Mouse (Mus musculus) kidney, adult 11 months (tissue): ENCODE data around the gene Rasgrp2.
A peak's percentile ranks its signal among the peaks of the same experiment; 100 is the strongest.

Experiments
- DNase-seq: peaks from one replicate; pipeline ENCODE4 v3.0.0; 2022

Rasgrp2 gene

DNA sequence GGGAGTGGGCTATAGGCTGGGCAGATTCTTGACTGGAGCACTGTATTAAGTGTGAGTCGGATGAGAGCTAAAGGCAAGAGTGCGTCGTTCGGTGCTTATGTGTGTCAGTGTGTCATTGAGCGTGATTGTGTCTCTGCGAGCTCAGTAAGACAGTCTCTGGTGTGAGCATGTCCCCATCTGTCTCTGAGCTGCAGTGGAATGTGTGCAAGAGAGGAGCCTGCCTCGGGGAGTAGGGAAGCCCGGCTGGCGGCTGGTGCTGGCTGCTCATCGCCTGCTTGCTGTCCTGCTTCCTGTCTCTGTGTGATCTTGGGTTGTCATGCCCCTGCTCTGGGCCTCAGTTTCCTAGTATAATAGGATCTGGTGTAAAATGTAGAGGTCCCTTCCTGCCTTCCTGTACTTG, 43.9 kb downstream of the Rasgrp2 start:
- no peak for DNase-seq

DNA sequence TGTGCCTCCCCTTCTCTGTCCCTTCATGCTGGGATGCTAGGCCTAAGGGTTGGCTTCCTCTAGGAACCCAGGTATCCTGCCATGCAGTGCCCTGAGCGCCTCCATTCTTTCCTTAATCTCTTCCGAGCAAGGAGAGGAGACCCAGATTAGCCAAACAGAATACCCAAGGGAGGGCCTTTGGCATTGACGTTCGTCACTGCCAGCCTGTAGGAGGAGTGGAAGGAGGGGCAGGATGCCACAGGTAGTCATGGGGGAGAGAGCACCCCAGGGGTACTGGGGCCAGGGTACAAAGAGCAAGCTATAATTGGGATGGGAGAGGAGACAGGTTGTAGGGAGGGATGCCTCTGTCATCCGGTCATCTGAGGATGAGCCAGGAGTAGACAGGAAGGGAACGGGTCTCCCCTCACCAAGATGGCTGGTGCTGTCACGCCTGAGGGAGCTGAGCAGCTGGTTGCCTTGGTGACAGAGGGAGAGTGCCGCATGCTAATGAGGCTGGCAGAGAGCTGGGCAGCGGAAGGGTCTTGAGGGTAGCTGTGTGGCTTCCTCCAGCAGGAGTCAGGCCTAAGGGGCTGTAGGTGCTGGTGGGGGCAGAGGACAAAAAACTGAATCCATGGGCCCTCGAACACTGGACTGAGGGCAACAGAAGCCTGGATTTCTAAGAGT, 46.8 kb downstream of the Rasgrp2 start:
- DNase-seq: no peak

DNA sequence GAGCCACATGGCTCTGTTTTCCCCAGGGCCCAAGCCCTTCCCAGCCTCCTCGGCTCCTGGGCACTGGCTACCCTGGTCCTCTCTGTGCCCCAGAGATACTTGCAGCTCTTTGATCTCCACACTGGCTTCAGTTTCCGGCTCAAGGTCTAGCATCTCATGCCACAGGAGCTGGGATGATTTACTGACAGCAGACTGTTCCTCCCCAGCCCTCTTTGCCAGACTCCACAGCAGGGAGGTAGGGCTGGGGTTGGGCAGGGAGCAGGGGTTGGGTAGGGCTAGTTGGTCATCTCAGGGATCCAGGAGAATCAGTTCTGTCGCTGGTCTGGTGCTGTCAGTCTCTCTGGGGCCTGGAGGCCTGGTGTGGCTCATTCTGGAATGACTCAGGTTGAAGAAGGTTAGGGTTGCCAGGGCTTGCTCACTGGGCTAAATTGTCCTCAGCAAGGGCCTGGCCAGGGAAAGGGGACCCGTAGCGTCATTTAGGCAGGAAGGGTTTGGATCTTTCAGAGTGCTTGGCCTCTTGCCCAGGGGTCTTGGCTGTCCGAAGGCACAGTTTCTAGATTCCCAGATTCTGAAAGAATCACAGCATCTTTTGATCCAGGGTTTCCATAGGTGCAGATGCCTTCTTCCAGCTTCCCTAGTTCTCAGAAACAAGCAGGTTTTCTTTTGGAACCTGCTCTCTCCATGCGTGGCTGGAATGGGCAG, 47.7 kb downstream of the Rasgrp2 start:
- no peak for DNase-seq

DNA sequence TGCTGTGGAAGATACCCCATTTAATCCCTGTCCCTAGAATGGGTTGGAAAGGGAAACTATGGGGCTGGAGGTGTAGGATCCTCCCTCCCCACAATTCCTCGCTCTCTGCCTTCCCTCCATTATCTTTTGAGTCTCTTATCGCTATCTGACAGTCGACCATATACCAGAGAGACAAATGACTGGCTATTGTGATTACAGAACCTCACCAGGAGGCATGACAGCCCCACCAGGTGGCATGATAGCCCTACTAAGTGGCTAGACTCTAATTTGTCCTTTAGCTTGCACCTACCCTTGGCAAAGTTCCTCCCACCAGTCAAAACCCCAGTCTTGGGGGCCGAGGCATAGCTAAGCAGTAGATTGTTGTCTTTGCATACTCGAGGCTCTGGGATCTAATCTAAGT, 49.6 kb downstream of the Rasgrp2 start:
- DNase-seq: no peak

DNA sequence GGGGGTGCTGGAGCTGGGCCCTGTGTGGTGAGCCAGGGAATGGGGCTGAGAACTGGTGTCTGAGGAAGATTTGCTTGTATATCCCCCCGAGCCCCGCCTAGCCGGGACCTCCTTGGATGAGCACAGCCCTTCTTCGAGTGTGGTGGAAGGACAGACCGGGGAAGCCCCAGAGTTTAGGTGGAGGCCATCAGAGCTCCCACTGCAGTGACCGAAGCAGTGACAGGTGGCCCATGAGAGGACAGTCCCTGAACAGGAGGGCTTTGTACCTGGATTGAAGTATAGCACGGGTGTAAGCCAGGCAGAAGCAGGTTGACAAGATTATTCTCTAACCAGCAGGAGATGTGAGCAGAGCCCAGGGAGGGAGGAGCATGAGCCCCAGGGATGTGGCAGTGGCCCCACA, 50.7 kb downstream of the Rasgrp2 start:
- DNase-seq: no peak

DNA sequence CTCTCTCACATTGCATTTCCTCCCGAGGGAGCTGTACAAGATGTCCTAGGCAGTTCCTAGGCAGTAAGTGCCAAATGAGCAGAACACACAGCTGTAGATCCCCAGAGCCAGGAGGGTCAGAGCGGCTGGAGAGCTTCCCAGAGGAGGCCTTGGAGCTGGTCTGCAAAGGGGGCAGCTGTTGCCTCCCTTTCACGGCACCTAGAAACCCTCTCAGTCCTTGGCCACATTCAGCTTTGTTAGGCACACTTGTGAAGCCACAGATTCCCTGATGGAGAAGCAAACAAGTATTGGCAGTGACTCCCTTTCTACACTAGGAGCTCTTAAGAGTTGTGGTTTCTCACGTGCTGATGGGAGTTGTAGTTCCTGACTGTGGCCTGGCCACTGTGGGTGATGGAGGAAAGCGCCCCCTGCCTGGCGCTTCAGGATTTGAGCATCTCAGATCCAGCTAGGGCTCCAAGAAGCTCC, 52.9 kb downstream of the Rasgrp2 start:
- peak; percentile 78 for DNase-seq

DNA sequence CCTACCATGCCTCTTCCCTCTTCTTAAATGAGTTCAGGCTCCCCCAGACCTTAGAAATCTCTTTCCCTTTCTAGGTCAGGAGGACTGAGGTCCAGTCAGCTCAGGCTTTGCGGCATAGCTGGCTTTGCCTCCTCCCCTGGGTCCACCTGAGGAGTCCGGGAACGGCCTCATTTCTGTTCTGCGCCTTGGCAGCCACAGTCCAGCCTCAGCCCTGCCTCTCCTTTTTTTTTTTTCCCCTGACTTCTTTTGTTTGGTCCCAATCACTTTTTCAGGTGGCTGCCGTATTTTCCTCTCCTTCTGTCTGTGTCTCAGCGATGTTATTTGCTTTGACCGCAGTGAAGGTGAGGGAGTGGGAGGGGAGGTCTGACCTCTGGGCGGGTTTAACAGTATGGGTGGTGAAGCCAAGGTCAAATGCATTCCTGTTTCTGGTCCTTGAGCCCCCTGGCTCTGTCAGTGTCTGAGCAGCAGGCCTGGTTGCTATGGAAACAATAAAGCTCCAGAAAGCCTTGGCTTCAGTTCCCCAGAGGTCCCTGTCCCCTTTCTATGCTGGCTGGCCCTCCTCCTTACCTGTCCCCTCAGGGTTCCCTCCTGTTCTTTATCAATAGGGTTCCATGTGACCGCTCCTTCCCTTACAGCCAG, 53.7 kb downstream of the Rasgrp2 start:
- DNase-seq: no peak

DNA sequence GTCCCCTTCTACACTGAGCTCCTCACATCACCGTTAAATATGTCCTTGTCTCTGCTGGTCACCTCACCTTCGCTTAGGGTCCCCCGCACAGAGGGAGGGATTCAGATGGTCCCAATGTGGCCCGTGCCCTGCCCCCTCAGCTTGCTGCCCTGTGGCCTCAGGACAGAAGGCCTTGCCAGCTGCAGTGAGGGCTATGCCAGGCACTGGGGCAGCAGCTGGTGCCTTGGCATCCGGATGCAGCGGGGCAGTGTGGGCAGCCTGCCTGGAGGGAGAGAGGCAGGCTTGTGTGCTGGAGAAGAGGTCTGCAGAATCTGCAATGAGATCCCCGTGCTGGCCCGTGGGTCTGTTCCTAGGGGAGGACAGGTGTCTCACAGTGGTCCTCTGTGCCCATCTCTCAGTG, 54.2 kb downstream of the Rasgrp2 start:
- no peak for DNase-seq

DNA sequence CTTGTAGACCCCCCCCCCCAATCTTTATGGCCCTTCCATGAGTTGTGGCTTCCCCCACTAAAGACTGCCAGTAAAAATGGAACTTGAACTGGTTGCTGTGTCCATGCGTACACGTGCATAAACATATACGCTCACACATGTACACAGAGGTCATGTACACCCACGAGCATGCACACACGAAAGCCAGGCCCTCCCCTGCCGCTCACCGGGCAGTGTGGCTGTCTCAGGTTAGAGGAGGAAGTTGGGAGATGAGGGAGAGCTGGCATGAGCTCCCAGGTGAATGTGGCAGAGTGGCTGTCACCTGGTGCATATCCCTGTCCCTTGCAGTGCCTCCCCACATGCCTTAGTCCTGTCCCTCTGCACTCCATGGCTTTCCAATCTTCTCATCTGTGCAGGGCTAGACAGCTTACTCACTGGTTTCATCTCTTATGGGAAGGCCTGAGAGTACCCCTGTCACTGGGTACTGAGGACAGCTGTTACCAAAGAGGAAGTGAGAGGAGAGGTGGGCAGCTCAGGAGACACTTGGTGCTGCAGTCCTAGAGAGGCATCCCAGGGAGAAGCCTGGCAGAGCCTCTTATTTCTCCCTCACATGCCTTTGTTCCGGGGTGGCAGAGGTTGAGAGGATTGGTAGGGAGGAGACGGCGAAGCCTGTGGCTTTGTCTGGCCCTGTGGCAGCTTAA, 55.0 kb downstream of the Rasgrp2 start:
- no peak for DNase-seq

DNA sequence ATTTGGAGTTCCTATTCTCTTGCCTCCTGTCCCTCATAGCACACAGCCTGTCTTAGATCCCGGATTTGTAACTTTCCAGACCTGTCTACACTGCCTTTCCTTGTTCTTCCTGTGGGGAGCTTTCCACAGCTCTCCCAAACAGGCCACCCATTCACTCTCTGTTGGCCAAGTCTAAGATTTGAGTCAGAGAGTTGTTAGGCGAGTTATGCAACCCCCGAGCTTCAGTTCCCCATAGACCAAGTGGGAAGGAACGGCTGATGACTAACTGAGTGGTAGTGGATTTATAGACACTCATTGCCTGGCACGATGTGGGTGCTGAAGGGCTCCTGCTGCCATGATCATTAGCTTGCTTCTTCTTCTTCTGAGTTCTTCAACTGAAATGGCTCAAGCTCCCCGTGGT, 60.4 kb downstream of the Rasgrp2 start:
- DNase-seq: no peak

DNA sequence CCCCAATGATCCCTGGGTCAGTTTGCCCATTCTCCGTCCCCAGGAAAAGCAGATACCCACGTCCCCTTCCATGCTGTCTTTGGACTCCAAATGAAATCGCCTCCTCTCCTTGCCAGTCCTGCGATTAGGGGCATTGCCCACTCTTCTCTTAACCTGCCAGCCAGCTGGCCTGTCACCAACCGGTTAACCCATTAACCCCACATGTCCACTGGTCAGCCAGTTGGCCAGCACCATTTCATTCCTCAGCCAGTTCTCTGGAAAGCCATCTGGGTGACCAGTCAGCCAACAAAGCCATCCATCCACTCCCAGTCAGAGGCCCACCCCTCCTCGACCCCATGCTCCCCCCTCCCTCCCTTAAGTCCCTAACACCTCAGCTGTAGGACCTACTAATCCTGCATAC, 63.7 kb downstream of the Rasgrp2 start:
- no peak for DNase-seq

DNA sequence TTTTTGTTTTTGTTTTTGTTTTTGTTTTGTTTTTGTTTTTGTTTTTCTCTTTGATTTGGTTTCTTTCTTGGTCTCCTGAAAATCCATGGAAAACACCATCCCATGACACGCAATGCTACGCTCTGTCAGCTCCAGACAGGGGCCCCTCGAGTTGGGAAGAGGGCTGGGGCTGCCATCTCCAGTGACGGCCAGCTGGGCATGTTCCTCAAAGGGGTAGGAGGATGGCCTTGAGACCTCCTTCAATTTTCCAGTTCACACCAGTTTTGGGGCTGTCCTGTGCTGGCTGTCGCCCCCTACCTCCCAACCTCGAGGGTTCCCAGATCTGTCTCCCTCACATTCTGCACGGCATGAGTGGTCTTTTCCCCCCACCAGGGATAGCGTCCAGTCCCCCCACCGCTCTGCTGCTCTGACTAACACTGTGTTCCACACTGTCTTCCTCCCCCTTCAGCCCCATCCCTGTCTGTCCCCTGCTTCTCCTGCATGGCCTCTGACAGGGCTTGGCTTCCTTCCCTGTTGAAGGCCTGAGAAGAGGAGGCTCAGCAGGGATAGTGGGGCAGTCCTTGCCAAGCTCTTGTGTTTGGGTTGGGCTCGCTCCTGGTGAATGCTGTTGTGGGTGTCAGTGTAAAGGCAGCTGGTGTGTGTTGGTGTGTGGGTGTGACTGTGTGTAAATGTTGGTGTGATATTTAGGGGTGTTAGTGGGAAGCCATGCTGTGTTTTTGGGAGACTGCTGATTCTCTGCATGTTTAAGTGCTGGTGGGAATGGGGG, 65.3 kb downstream of the Rasgrp2 start:
- DNase-seq: no peak
